Mouse (Mus musculus): Measurements from ENCODE around the gene Mfsd12. TPM values are rescaled to one million over a fixed set of nuclear protein-coding genes. Genes with fewer than 3 reads are reported as not detected.

Mfsd12 gene
- polyA plus RNA-seq, 1 experiment: 13.7 TPM

DNA sequence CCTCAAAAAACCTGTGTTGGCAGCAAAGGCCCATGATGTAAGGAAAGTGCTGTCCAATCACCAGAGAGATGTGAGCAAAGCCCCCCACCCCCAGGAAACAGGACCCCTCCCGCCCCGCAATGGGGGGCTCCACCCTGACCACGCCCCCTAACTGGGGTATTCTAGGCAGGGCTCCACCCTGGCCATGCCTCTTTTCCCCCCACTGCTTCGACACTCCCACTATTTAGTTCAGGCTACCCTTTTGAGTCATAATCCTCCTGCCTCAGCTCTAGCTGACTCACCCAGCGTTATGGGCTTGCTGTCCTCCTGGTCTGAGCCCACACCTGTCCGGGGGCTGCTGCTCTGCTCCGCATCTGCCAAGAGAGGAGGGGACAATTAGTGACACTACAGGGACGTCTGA is 52.0 kb downstream of the Mfsd12 start:
- Histone ChIP-seq H3K9ac (ENCODE audit: low read depth, poor library complexity, severe bottlenecking) (no peak overlapping the region), H3K4me1 (ENCODE audit: control insufficient read depth, insufficient read depth, low read length) (peaks cover 28% of the 10 kb centered on the region), H3K27ac (ENCODE audit: insufficient read depth, low read length) (peak overlapping the region; percentile 46), H3K27me3 (ENCODE audit: control insufficient read depth, insufficient read depth, low read length, poor library complexity, severe bottlenecking) (no peaks in the 10 kb centered on the region), H3K9me3 (replicated peaks; ENCODE audit: control insufficient read depth, insufficient read depth, low read length, poor library complexity, severe bottlenecking) (no peaks in the 10 kb centered on the region), H3K36me3 (ENCODE audit: control insufficient read depth, insufficient read depth, low read length, poor library complexity, severe bottlenecking) (no peaks in the 10 kb centered on the region), H3K4me3 (ENCODE audit: low read depth, low read length) (peak overlapping the region; percentile 42)
- TF ChIP-seq CTCF (IDR thresholded peaks at IDR 0.05; ENCODE audit: low read depth, low read length) (no peak), POLR2A (IDR thresholded peaks at IDR 0.05; ENCODE audit: insufficient read depth, low read length) (no peak), EP300 (IDR thresholded peaks at IDR 0.05; ENCODE audit: insufficient read depth, low read depth, low read length) (no peak)

DNA sequence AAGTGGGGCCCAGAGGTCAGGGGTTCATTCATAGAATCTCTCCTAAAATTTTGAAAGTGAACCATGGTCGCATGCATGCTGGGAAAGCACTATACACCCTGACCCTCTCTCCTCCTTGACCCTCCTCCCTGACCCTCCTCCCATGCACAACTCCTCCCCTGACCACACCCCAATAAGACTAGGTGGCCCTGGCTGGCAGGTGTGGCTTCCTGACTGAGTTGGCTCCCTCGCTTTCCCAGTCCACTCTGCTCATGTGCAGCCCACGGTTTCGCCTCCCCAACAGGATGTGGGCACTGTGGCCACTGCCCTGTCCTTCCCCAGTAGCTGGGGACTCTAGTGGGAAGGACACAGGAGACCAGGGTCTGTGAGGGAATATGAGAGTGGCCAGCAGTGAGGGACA is 53.1 kb downstream of the Mfsd12 start:
- H3K36me3 ChIP-seq (ENCODE audit: control insufficient read depth, insufficient read depth, low read length, poor library complexity, severe bottlenecking): no peaks in the 10 kb centered on the region
- H3K27ac ChIP-seq (ENCODE audit: insufficient read depth, low read length): 0 out of 2 replicates have a peak overlapping the region, but pooled peaks have one; percentile 24
- H3K9ac ChIP-seq (ENCODE audit: low read depth, poor library complexity, severe bottlenecking): no peak overlapping the region
- H3K4me3 ChIP-seq (ENCODE audit: low read depth, low read length): no peak overlapping the region
- peaks cover 33% of the 10 kb centered on the region for H3K4me1 ChIP-seq (ENCODE audit: control insufficient read depth, insufficient read depth, low read length)
- TF ChIP-seq CTCF (IDR thresholded peaks at IDR 0.05; ENCODE audit: low read depth, low read length) (no peak), EP300 (IDR thresholded peaks at IDR 0.05; ENCODE audit: insufficient read depth, low read depth, low read length) (no peak), POLR2A (IDR thresholded peaks at IDR 0.05; ENCODE audit: insufficient read depth, low read length) (no peak)
- no peaks in the 10 kb centered on the region for H3K27me3 ChIP-seq (ENCODE audit: control insufficient read depth, insufficient read depth, low read length, poor library complexity, severe bottlenecking)
- no peaks in the 10 kb centered on the region for H3K9me3 ChIP-seq (replicated peaks; ENCODE audit: control insufficient read depth, insufficient read depth, low read length, poor library complexity, severe bottlenecking)

DNA sequence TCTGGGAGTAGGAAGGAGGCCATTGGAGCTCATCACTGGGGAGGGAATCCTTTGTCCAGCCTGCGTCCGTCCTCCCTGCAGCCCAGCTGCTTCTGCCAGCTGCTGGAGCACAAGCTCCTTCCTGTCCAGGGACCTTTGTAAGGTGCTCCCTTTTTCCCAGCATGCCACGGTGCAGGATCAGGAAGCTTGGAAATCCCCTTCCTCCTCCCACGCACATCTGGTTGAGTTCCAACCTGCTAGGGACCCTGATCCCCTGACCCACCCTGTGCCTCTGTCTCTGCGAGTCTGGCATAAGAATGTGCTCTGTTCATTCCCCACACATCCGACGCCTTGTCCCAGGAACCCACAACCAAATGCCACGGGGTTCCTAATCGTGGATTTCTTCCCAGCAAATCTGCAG is 53.7 kb downstream of the Mfsd12 start:
- Histone ChIP-seq H3K4me3 (ENCODE audit: low read depth, low read length) (no peak overlapping the region), H3K9ac (ENCODE audit: low read depth, poor library complexity, severe bottlenecking) (no peak overlapping the region), H3K36me3 (ENCODE audit: control insufficient read depth, insufficient read depth, low read length, poor library complexity, severe bottlenecking) (no peaks in the 10 kb centered on the region), H3K27me3 (ENCODE audit: control insufficient read depth, insufficient read depth, low read length, poor library complexity, severe bottlenecking) (no peaks in the 10 kb centered on the region), H3K4me1 (ENCODE audit: control insufficient read depth, insufficient read depth, low read length) (peaks cover 39% of the 10 kb centered on the region), H3K27ac (ENCODE audit: insufficient read depth, low read length) (no peak overlapping the region), H3K9me3 (replicated peaks; ENCODE audit: control insufficient read depth, insufficient read depth, low read length, poor library complexity, severe bottlenecking) (no peaks in the 10 kb centered on the region)
- no peak for TF ChIP-seq POLR2A (IDR thresholded peaks at IDR 0.05; ENCODE audit: insufficient read depth, low read length)
- no peak for TF ChIP-seq CTCF (IDR thresholded peaks at IDR 0.05; ENCODE audit: low read depth, low read length)

DNA sequence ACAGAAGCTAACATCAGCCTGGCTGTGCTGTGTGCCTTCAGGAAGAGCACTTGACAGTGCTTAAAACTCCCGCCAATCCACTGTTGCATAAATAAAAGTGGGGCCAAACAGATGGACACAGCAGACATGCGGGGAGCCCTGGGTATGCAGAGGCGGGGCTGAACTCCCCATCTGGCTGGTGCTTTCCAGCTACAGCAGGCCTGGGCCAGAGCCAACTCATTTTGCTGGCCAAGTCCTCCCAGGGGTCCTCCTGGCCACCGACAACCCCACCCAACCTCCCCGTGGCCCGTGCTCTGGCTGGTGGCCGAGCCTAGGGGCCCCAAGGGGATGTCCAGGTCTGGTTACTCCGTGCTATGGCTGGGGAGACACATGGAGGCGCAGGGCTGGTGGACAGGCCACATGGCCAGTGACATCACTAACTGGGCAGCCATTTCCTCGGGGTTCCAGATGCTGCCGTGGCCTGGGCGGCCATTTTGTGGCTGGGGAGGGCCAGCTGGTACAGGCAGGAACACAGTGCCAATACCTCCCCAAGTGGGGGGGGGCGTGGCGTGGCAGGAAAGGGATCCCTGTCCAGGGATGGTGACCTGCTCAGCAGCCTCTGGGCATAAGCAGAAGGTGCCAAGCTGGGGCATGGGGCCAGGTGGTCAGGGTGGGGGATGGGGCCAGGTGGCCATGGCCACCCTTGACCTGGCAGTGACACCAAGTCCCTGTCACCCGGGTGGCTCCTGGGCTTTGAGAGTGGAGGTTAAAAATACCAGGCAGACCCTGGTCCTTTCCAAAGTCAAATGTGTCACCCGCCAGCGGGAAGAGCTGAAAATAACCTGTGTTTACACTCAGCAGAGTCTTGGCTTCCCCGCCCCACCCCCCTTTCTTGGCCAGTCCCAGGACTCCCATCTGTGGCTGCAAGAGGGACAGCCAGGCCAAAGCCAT is 54.4 kb downstream of the Mfsd12 start:
- no peaks in the 10 kb centered on the region for H3K27me3 ChIP-seq (ENCODE audit: control insufficient read depth, insufficient read depth, low read length, poor library complexity, severe bottlenecking)
- peaks cover 39% of the 10 kb centered on the region for H3K4me1 ChIP-seq (ENCODE audit: control insufficient read depth, insufficient read depth, low read length)
- no peak overlapping the region for H3K9ac ChIP-seq (ENCODE audit: low read depth, poor library complexity, severe bottlenecking)
- TF ChIP-seq CTCF (IDR thresholded peaks at IDR 0.05; ENCODE audit: low read depth, low read length) (no peak), EP300 (IDR thresholded peaks at IDR 0.05; ENCODE audit: insufficient read depth, low read depth, low read length) (no peak), POLR2A (IDR thresholded peaks at IDR 0.05; ENCODE audit: insufficient read depth, low read length) (no peak)
- no peak overlapping the region for H3K4me3 ChIP-seq (ENCODE audit: low read depth, low read length)
- H3K9me3 ChIP-seq (replicated peaks; ENCODE audit: control insufficient read depth, insufficient read depth, low read length, poor library complexity, severe bottlenecking): no peaks in the 10 kb centered on the region
- H3K27ac ChIP-seq (ENCODE audit: insufficient read depth, low read length): no peak overlapping the region
- no peaks in the 10 kb centered on the region for H3K36me3 ChIP-seq (ENCODE audit: control insufficient read depth, insufficient read depth, low read length, poor library complexity, severe bottlenecking)

DNA sequence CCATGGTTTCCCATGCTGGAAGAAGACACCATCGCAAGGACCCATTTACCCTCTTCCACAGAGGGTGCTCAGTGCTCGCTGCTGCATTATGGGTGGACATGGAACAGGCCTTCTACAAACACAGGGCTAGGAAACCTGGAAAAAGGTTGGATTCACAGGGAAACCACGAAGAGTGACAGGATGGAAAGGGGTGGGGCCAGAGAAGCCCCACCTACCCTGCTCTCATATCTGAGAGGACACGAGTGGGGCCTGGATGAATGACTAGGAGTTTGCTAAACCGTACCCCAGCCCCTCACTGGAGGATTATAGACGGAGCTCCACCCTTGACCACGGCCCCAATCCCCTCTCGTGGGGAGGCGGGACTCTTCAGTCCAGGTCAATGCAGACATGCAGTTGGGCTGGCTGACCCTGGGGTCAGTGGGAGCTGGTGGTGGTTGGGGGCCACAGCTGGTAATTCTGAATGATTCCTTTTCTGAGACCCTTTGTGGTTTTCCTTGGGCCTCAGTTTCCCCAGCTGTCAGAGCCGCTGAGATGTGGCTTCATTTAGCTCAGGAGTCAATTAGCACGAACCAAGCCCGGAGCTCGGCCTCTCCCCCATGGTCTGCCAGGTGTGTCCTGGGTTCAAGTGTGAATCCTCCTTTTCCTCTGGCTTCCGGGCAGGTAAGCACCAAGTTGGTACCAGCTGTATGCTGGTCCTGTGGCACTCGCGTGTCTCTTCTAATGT is 55.5 kb downstream of the Mfsd12 start:
- H3K4me1 ChIP-seq (ENCODE audit: control insufficient read depth, insufficient read depth, low read length): peaks cover 41% of the 10 kb centered on the region

More for the DNA sequence above, 55.5 kb downstream of the Mfsd12 start:
- Histone ChIP-seq H3K9me3 (replicated peaks; ENCODE audit: control insufficient read depth, insufficient read depth, low read length, poor library complexity, severe bottlenecking) (no peaks in the 10 kb centered on the region), H3K9ac (ENCODE audit: low read depth, poor library complexity, severe bottlenecking) (no peak overlapping the region), H3K27ac (ENCODE audit: insufficient read depth, low read length) (no peak overlapping the region), H3K27me3 (ENCODE audit: control insufficient read depth, insufficient read depth, low read length, poor library complexity, severe bottlenecking) (no peaks in the 10 kb centered on the region), H3K36me3 (ENCODE audit: control insufficient read depth, insufficient read depth, low read length, poor library complexity, severe bottlenecking) (no peaks in the 10 kb centered on the region), H3K4me3 (ENCODE audit: low read depth, low read length) (no peak overlapping the region)
- TF ChIP-seq POLR2A (IDR thresholded peaks at IDR 0.05; ENCODE audit: insufficient read depth, low read length) (no peak), EP300 (IDR thresholded peaks at IDR 0.05; ENCODE audit: insufficient read depth, low read depth, low read length) (no peak), CTCF (IDR thresholded peaks at IDR 0.05; ENCODE audit: low read depth, low read length) (no peak)

Measured in ES-Bruce4 (cell line).